Comparison of ENCODE assay signal across 7 mouse cellular contexts in genomic region chr6:70215781-70216180, GRCm38 (mm10).
DNase-seq lines count a peak whose midpoint lies in the region; ATAC-seq and TF ChIP-seq lines count a peak whose summit lies in the region.
"Not testable (repeated sequence)": the region's sequence is repeated elsewhere in the genome, so short reads cannot be mapped to it uniquely, and the experiment has no call there.

No protein-coding gene starts in this region.

- H3K9me3 ChIP-seq in intestine, embryonic 15.5 days; kidney, embryonic 14.5 days (ENCODE audit: control insufficient read depth, low read length); kidney, embryonic 16.5 days (ENCODE audit: low read length); limb, embryonic 13.5 days; lung, embryonic 14.5 days (ENCODE audit: low read depth, low read length); stomach, embryonic 15.5 days: not testable (repeated sequence)

- H3K27me3 ChIP-seq in intestine, embryonic 15.5 days (replicated peaks); kidney, embryonic 14.5 days (ENCODE audit: control insufficient read depth, insufficient read depth, low read length); kidney, embryonic 16.5 days (ENCODE audit: insufficient read depth, low read length); limb, embryonic 13.5 days; lung, embryonic 14.5 days (ENCODE audit: insufficient read depth, low read length); stomach, embryonic 15.5 days (replicated peaks): not testable (repeated sequence)

- H3K27ac ChIP-seq in intestine, embryonic 15.5 days; kidney, embryonic 14.5 days (ENCODE audit: low read depth, low read length); kidney, embryonic 16.5 days (ENCODE audit: low read length); limb, embryonic 13.5 days; lung, embryonic 14.5 days (ENCODE audit: low read depth); stomach, embryonic 15.5 days: not testable (repeated sequence)

- not testable (repeated sequence) for H3K36me3 ChIP-seq in intestine, embryonic 15.5 days; kidney, embryonic 14.5 days (ENCODE audit: control insufficient read depth, insufficient read depth, low read length); kidney, embryonic 16.5 days (ENCODE audit: insufficient read depth, low read length); limb, embryonic 13.5 days; lung, embryonic 14.5 days (ENCODE audit: insufficient read depth); stomach, embryonic 15.5 days

- not testable (repeated sequence) for H3K4me2 ChIP-seq in intestine, embryonic 15.5 days (replicated peaks); kidney, embryonic 14.5 days (replicated peaks; ENCODE audit: low read depth, low read length); kidney, embryonic 16.5 days (replicated peaks; ENCODE audit: low read depth, low read length); limb, embryonic 13.5 days (replicated peaks); lung, embryonic 14.5 days; stomach, embryonic 15.5 days

- not testable (repeated sequence) for H3K9ac ChIP-seq in intestine, embryonic 15.5 days; kidney, embryonic 14.5 days (ENCODE audit: low read depth, low read length); kidney, embryonic 16.5 days (replicated peaks; ENCODE audit: low read length); limb, embryonic 13.5 days; lung, embryonic 14.5 days; stomach, embryonic 15.5 days

- not testable (repeated sequence) for H3K4me3 ChIP-seq in intestine, embryonic 15.5 days (replicated peaks); kidney, embryonic 14.5 days (ENCODE audit: low read length); kidney, embryonic 16.5 days (ENCODE audit: low read length); limb, embryonic 13.5 days; lung, embryonic 14.5 days (ENCODE audit: low read depth, low read length); stomach, embryonic 15.5 days (replicated peaks)

- not testable (repeated sequence) for H3K4me1 ChIP-seq in intestine, embryonic 15.5 days (replicated peaks); kidney, embryonic 14.5 days (ENCODE audit: control insufficient read depth, insufficient read depth, low read length); kidney, embryonic 16.5 days (ENCODE audit: insufficient read depth, low read length); limb, embryonic 13.5 days; lung, embryonic 14.5 days (ENCODE audit: insufficient read depth); stomach, embryonic 15.5 days

- not testable (repeated sequence) for TF ChIP-seq CTCF in lung, embryonic 14.5 days (IDR thresholded peaks at IDR 0.05; ENCODE audit: low read depth)

- WGBS in intestine, embryonic 15.5 days: 44% methylated on average over 3 of the region's 3 CpGs
- 15% methylated on average over 3 of the region's 3 CpGs for WGBS in kidney, embryonic 14.5 days
- 8% methylated on average over 3 of the region's 3 CpGs for WGBS in kidney, embryonic 16.5 days
- 19% methylated on average over 3 of the region's 3 CpGs for WGBS in limb, embryonic 13.5 days
- WGBS in lung, embryonic 14.5 days: 16% methylated on average over 3 of the region's 3 CpGs
- whole genome bisulfite sequencing in stomach, embryonic 15.5 days: 38% methylated on average over 3 of the region's 3 CpGs

- ATAC-seq in intestine, embryonic 15.5 days: peak; percentile 77; the same call in 1 of the 2 replicates
- peak; percentile 95 for ATAC-seq in kidney, embryonic 14.5 days (ENCODE audit: low FRiP score, low TSS enrichment)
- peak; percentile 95 for ATAC-seq in kidney, embryonic 16.5 days (ENCODE audit: low FRiP score, low TSS enrichment)
- peak; percentile 90; the same call in 1 of the 2 replicates for ATAC-seq in limb, embryonic 13.5 days (ENCODE audit: low FRiP score, low read depth)
- ATAC-seq in lung, embryonic 14.5 days (ENCODE audit: insufficient read depth): peak; percentile 91
- peak; percentile 80; the same call in 1 of the 2 replicates for ATAC-seq in stomach, embryonic 15.5 days (ENCODE audit: insufficient read depth, low FRiP score, low read depth)

- peak; percentile 14 for DNase-seq in embryo, embryonic 10.5 days (ENCODE audit: low spot score)
- DNase-seq in lung, embryonic 14.5 days: peak; percentile 33
